Mouse (Mus musculus) olfactory bulb, adult 2 months (tissue): ENCODE data around the gene Dyrk4.

Experiments used
- CTCF ChIP-seq: fragments of 200-500 bp; IDR thresholded peaks from 2 replicates; pipeline ENCODE4 v1.5.1; 2012; ENCODE audit warnings: low read depth, mild to moderate bottlenecking, low read length, moderate library complexity; ENCODE audit not compliant: insufficient read depth
- POLR2A ChIP-seq: fragments of 200-500 bp; IDR thresholded peaks from 2 replicates; pipeline ENCODE4 v1.6.1; 2012; ENCODE audit warnings: mild to moderate bottlenecking, low read depth, low read length, moderate library complexity; ENCODE audit not compliant: insufficient read depth

GRCm38 (mm10) chr6:126938853-126939486, 17.3 kb upstream of the Dyrk4 start:
- TF ChIP-seq POLR2A (no peak), CTCF (no peak)
